Mouse (Mus musculus): ENCODE measurements around the gene Shisal2a. TPM values are rescaled to one million over a fixed set of nuclear protein-coding genes. Genes with fewer than 3 reads are reported as not detected.

Gene Shisal2a
- total RNA-seq, 2 experiments from 2014 or later: not detected

GRCm38 (mm10) chr4:108347111-108347510, 36.0 kb downstream of the Shisal2a start:
- no peak overlapping the region for H3K4me3 ChIP-seq
- intact Hi-C loops (cut with DNase I): loop anchor here (5.0 kb wide), 1 partner anchor 115 kb away; no protein-coding TSS in a partner anchor
- TF ChIP-seq CTCF (IDR thresholded peaks at IDR 0.05): no peak
- no peak for DNase-seq
- peak overlapping the region; percentile 93 for H3K27ac ChIP-seq

GRCm38 (mm10) chr4:108345826-108346225, 37.3 kb downstream of the Shisal2a start:
- Histone ChIP-seq H3K27ac (no peak overlapping the region), H3K4me3 (no peak overlapping the region)
- intact Hi-C loops (cut with DNase I): loop anchor here (5.0 kb wide), 1 partner anchor 116 kb away; no protein-coding TSS in a partner anchor
- no peak for TF ChIP-seq CTCF (IDR thresholded peaks at IDR 0.05)
- DNase-seq: no peak

GRCm38 (mm10) chr4:108344631-108345083, 38.5 kb downstream of the Shisal2a start:
- no peak overlapping the region for H3K4me3 ChIP-seq
- peak overlapping the region; percentile 56 for H3K27ac ChIP-seq
- DNase-seq: no peak
- intact Hi-C loops (cut with DNase I): loop anchor here (5.0 kb wide), 2 partner anchors 63 to 118 kb away; partner anchors contain the start of gene Gpx7
- TF ChIP-seq CTCF (IDR thresholded peaks at IDR 0.05): no peak

- Histone ChIP-seq H3K4me3 (no peak overlapping the region), H3K27ac (peak overlapping the region; percentile 20; the same call in 1 of the 2 replicates)
- intact Hi-C loops (cut with DNase I): loop anchor here (2.0 to 10.0 kb wide), 3 partner anchors 150 to 276 kb away; partner anchors contain the start of gene Cc2d1b
- peak; percentile 49 for DNase-seq
- TF ChIP-seq CTCF (IDR thresholded peaks at IDR 0.05): peak; percentile 75
Observed at GRCm38 (mm10) chr4:108339277-108339690, 43.9 kb downstream of the Shisal2a start.

GRCm38 (mm10) chr4:108338811-108339210, 44.3 kb downstream of the Shisal2a start:
- Histone ChIP-seq H3K4me3 (no peak overlapping the region), H3K27ac (peak overlapping the region; percentile 20; the same call in 1 of the 2 replicates)
- no peak for TF ChIP-seq CTCF (IDR thresholded peaks at IDR 0.05)
- intact Hi-C loops (cut with DNase I): loop anchor here (2.0 to 10.0 kb wide), 3 partner anchors 150 to 276 kb away; partner anchors contain the start of gene Cc2d1b
- no peak for DNase-seq

GRCm38 (mm10) chr4:108338321-108338733, 44.8 kb downstream of the Shisal2a start:
- no peak for DNase-seq
- intact Hi-C loops (cut with DNase I): loop anchor here (2.0 to 10.0 kb wide), 3 partner anchors 150 to 276 kb away; partner anchors contain the start of gene Cc2d1b
- no peak for TF ChIP-seq CTCF (IDR thresholded peaks at IDR 0.05)

GRCm38 (mm10) chr4:108337817-108338216, 45.3 kb downstream of the Shisal2a start:
- DNase-seq: no peak
- H3K27ac ChIP-seq: no peak overlapping the region
- no peak overlapping the region for H3K4me3 ChIP-seq
- intact Hi-C loops (cut with DNase I): loop anchor here (2.0 to 10.0 kb wide), 3 partner anchors 151 to 277 kb away; partner anchors contain the start of gene Cc2d1b
- no peak for TF ChIP-seq CTCF (IDR thresholded peaks at IDR 0.05)

More at GRCm38 (mm10) chr4:108338321-108338733, 44.8 kb downstream of the Shisal2a start:
- Histone ChIP-seq H3K27ac (no peak overlapping the region; the same call in 1 of the 2 replicates), H3K4me3 (no peak overlapping the region)

GRCm38 (mm10) chr4:108336765-108337164, 46.4 kb downstream of the Shisal2a start:
- no peak overlapping the region for H3K27ac ChIP-seq
- no peak for TF ChIP-seq CTCF (IDR thresholded peaks at IDR 0.05)
- no peak for DNase-seq
- H3K4me3 ChIP-seq: no peak overlapping the region
- intact Hi-C loops (cut with DNase I): loop anchor here (5.0 to 10.0 kb wide), 2 partner anchors 236 to 278 kb away; partner anchors contain the start of gene Cc2d1b

GRCm38 (mm10) chr4:108335413-108335812, 47.7 kb downstream of the Shisal2a start:
- intact Hi-C loops (cut with DNase I): loop anchor here (5.0 to 10.0 kb wide), 2 partner anchors 237 to 279 kb away; partner anchors contain the start of gene Cc2d1b
- TF ChIP-seq CTCF (IDR thresholded peaks at IDR 0.05): no peak

GRCm38 (mm10) chr4:108332041-108332440, 51.1 kb downstream of the Shisal2a start:
- Histone ChIP-seq H3K27ac (no peak overlapping the region), H3K4me3 (no peak overlapping the region)
- DNase-seq: no peak
- TF ChIP-seq CTCF (IDR thresholded peaks at IDR 0.05): no peak
- intact Hi-C loops (cut with DNase I): loop anchor here (10.0 kb wide), 1 partner anchor 283 kb away; the partner anchor contains the start of gene Cc2d1b

More at GRCm38 (mm10) chr4:108335413-108335812, 47.7 kb downstream of the Shisal2a start:
- Histone ChIP-seq H3K27ac (peak overlapping the region; percentile 63), H3K4me3 (no peak overlapping the region)
- no peak for DNase-seq

- DNase-seq: no peak
- no peak overlapping the region for H3K4me3 ChIP-seq
- H3K27ac ChIP-seq: no peak overlapping the region
- intact Hi-C loops (cut with DNase I): loop anchor here (5.0 to 10.0 kb wide), 3 partner anchors 78 to 285 kb away; partner anchors contain the start of genes Cc2d1b and Echdc2
- TF ChIP-seq CTCF (IDR thresholded peaks at IDR 0.05): no peak
Observed at GRCm38 (mm10) chr4:108329840-108330239, 53.3 kb downstream of the Shisal2a start.

GRCm38 (mm10) chr4:108327730-108328484, 55.2 kb downstream of the Shisal2a start, which contains the start of gene Coa7:
Gene Coa7 (plus strand): TSS chr4:108328140.
- intact Hi-C loops (cut with DNase I): loop anchor here (1.0 to 5.0 kb wide), 3 partner anchors 27 to 161 kb away; partner anchors contain the start of genes Echdc2 and Zyg11b
- TF ChIP-seq CTCF (IDR thresholded peaks at IDR 0.05): no peak

More at GRCm38 (mm10) chr4:108327730-108328484, 55.2 kb downstream of the Shisal2a start, which contains the start of gene Coa7:
- Histone ChIP-seq H3K27ac (peak within 1 kb of the TSS; percentile 96), H3K4me3 (peak within 1 kb of the TSS; percentile 92)
- DNase-seq: peak; percentile 97

All from gastrocnemius, adult 2 months (tissue).